Mouse (Mus musculus): ENCODE results near the gene Poc1b.

DNA sequence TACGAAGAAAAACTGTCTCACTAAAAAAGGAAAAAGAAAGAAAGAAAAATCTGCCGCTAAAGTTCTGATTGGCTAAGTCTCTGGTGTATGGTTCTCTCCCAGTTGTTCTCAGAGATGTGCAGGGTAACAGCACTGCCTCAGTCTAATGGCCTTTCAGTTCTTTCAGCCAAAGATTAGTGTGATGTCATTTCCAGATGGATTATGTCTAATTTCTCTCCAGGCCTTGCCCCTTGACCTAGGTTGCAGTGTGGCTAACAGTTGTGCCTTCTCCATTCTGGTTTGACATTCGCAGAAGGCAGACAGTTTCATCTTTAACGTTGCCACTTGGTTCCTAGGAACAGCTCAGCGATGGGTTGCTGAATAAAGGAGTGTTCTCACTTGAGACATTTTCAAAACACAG, 94.1 kb downstream of the Poc1b start:
- TF ChIP-seq TAL1 (IDR thresholded peaks at IDR 0.05; ENCODE audit: low read length) = no peak
- no peak for TF ChIP-seq GATA1 (IDR thresholded peaks at IDR 0.05; ENCODE audit: low read length)
